Mouse (Mus musculus) mouse trophoblast stem cell (cell line): ENCODE data around the gene Foxj1.

Experiments
- in situ Hi-C, 2 experiments: fragments of 300-500 bp; cut with MseI, MboI; formaldehyde crosslinking; loops; 2 replicates in 1 of 2; 3 replicates in 1 of 2; pipeline ENCODE4 v1.15.1; 2025

The Foxj1 gene

DNA sequence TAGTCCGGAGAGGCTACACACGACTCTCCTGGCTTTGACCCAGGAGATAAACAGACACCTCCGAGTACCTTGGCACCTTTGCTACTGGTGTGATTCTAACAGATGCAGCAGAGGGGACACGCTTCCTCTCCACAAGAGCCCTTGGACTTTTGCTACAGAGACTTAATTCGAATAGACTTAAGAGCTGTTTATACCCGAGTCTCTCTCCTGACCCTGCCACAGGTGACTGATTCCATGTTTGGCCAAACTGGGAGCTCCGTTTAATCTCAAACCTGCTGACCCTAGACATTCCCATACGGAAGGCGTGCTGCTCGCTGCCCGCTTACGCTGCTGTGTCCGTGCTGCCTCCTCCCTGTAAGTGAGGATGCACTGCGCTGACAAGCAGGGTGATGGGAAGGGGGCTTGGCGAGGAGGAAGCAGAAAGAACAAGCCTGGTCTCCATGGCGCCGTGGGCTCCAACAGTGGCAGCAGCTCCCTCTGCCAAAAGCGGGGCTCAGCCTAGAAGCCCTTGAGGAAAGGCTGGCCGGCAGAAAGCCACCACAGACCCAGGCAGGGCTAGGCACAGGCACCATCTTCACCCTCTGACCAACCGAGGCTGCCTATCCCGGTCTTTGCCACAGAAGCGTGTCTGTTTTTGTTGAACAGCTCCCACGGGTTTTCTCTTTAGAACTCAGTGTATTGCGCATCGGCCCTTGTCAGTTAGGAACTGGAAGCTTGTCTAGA, 7.0 kb upstream of the Foxj1 start:
- in situ Hi-C loops: no loop called here

DNA sequence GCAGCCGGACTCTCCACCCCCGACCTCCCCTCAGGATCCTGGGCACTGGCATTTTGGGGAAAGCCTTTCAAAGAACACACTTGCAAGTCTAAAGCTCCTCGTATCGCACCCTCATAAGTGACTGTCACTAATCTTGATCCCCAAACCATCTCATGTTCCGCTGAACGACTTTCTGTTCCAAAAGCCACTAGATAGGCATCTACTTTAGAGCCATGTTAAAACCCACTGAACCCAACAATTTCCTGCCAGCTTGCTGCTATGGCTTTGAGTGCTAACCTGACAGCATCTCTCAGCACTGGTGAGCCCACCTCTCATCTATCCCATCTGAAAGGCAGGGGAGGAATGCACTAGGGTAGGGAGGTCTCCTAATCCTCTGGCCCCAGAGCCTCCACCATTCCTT, 2.3 kb upstream of the Foxj1 start:
- in situ Hi-C loops: no loop called here

DNA sequence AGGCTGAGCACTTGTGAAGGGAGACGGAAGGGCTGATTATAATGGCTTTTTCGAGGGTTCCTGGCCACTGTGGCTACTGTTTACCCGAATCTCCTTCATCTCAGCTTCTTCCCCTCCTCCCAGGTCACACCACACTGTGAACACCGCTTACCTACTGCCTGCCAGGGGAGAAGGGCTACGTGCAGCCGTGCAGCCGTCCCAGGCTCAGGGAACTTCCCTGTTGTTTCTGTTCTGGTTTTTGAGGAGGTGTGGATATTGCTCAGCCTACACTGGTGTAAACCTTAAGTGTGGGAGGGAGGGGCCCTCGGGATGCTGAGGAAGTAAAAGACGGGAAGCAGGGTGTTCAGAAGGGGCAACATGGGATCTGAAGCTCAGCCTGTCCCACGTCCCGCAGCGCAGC, 1.8 kb upstream of the Foxj1 start:
- in situ Hi-C loops: no loop called here

DNA sequence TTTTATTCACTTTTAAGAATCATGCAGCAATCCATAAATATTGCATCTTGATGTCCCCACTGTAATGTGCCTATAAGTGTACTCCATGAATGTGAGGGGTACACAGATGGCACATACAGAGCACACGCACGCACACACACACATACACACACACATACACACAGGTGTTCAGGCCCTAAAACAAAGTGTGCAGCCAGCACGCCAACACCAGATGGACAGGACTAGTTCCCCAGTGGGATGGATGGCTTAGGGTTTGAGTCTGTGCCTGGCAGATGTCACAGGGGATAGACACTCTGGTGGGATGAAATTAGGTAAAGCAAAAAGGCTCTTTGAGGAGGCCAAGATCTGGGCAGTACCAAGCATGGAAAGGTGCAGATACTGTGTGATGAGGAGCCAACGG, 1.2 kb upstream of the Foxj1 start:
- in situ Hi-C loops: no loop called here

DNA sequence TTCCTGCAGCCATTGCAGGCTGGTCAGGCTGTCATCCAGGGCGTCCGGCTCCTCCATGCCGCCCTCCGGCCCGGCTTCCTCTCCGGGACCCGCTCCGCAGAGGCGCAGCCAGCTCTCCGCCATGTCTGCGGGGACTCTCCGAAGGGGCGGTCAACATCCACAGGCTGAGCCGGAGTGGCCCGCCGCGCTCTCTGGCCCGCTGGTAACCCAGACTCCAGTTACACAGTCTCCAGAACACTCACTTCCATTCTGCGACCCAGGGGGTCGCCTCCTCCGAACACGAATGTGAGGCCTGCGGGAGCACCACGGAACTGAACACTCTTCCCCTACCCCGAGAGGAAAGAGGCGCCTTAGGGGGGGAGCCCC, 799 bp downstream of the Foxj1 start:
- in situ Hi-C loops: no loop called here

DNA sequence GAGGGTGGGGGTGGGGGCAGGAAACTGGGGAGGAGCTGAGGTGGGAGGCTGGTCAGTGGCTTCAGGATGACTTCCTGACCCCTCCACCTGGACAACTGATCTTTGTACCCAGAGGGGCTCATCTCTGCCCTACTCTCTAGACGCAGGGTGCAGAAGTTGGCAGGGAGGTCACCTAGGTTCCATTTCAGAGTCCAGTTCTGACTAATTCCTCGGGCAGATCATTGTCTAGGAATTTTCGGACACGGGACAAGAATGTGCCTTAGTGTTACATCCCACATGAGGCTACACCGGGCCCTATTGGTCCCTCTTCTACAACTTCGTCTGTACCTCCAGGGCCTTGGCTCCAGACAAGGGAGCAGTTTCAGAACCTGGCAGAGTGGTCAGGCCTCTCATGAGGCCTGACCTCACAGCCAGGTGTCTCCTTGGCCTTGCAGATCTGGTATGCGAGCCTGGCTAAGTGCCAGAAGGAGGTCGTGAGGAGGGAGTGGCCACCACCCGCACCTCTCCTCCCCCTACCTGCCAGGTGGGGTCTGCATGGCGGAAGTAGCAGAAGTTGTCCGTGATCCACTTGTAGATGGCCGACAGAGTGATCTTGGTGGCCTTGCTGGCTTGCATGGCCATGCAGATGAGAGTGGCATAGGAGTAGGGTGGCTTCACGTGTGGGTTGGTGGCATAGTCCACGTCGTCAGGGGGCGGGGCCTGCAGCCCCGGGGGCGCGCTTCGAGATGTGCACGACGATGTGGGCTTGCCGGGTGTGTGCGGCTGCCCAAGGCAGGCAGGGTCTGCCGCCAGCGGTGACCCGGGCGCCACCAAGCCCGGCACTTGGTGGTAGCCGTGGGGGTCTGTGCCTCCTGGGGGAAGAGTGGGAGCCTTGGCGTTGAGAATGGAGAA, 1.4 kb downstream of the Foxj1 start:
- in situ Hi-C loops: no loop called here

DNA sequence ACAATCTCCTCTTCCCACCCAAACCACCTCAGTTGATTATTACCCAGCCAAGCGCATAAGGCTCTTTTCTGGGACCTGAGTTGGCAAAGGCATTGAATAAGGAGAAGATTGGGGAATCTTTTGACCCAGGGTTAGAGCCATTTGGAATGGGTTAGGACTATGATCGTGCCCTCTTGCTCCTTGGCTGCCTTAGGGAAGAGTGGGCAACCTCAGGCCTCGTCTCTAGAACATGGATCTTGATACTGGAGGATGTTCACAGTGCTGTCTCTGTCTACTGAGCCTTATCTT, 2.3 kb downstream of the Foxj1 start:
- in situ Hi-C loops: no loop called here

DNA sequence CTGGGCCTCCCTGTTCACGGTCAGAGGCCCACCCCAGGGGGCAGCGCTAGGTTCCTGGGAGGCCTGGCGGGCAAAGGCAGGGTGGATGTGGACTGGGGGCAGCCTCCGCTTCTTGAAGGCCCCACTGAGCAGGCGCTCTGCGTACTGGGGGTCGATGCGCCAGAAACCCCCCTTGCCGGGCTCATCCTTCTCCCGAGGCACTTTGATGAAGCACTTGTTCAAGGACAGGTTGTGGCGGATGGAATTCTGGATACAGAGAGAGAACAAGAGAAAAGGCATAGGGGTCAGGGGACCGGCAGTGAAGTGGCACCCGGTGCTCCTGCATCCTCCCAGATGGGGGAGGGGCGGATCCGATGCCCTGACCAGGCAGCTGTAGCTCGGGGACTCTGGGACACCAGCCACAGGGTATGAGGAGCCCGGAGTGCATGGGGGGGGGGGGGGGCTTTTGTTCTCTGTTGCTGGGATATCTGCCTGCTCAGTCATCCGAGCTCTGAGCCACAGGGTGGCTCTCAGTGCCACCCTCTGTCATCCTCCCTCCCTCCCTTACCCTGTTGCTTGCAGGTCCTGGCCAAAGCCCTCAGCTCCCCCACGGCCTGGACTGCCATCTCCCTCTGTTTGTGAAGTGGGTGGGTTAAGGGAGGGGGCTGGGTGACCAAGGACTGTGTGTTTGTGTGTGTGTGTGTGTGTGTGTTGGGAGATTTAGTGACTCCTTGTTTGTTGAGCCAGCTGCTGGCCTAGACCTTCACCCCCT, 2.8 kb downstream of the Foxj1 start:
- in situ Hi-C loops: no loop called here

DNA sequence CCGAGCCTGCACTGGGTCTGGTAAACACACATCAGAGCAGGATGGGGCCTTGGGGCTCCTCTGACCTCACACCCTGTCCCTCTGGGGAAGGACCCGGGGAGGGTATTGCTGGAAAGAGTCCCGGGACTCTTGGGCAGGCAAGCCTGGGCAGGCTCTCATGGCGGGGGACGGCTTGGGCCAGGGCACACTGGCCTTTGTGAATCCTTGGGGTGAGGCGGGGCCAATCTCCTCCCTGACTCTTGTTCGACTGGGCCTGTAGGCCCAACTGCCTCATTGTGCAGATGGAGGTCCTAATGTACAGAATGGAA, 5.0 kb downstream of the Foxj1 start:
- in situ Hi-C loops: no loop called here

DNA sequence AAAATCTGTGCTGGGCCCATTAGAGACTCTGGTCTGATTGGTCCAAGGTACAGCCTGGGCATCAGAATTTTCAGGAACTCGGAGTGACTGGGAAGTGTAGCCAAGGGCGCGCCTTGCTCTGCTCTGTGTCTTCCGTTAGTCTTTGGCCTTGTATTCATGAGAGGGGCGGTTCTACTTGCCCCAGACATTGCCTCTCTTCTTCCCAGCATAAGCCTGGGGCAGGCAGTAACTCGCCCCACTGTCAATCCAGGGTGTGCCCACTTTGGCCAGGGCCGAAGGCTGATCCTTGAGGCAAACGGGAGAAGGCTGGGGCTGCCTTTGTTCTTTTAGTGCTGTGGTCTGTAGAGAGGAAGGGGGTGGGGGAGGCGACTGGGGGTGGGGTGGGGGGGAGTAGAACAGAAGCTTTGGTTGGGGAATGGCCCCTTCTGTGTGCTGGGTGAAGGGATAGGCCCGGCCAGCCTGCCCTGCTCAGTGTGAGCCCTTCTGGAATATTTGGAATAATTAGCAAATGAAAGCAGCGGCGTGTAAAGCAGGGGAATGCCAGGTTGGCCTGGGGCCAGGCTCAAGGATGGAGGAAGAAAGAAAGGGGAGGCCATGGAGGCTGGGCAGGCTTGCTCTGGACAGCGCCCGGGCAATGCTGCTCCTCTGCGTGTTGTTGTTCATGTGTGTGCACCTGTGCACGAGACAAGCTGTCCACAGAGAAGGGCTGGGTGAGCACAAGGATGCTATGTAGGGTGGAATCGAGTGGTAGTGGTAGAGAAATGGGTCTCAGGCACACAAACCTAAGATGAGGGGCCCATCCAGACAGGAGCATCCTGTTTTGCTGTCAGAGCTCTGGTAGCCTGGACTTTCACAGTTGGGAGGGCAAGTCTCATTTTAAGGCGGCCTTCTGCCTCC, 5.6 kb downstream of the Foxj1 start:
- in situ Hi-C loops: loop anchor here in 1 of 2 experiments (10.0 kb wide), 1 partner anchor 115 kb away; no protein-coding TSS in a partner anchor

DNA sequence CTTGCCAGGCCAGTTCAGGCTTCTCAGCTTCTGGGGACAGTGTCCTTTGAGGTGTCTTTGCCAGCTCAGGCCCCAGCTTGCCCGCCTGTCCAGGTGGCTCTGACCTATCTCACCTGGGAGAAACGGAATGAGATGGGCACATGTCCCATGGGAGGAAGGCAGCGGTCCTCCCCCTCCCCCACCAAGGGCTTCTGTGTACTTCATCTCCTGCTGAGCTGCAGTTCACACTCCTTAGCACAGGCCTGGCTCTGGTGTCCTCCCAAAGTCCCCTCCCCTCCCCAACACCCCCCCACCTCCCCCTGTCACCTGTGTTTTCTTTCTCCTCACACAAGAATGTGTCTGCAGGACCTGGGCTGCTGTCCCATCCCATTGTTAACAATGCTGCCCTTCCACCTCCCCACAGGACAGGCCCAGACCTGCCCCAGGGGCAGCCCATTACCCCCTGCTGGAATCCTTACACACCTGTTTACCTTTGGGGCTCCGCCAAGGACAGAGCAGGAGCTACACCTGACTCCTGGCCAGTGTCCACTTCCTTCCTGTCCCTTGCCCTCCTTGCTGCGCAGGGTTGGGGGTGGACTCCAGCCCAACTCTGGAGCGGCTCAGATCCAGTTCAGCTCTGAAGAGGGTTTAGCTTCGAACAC, 8.1 kb downstream of the Foxj1 start:
- in situ Hi-C loops: loop anchor here in 1 of 2 experiments (10.0 kb wide), 1 partner anchor 118 kb away; no protein-coding TSS in a partner anchor

DNA sequence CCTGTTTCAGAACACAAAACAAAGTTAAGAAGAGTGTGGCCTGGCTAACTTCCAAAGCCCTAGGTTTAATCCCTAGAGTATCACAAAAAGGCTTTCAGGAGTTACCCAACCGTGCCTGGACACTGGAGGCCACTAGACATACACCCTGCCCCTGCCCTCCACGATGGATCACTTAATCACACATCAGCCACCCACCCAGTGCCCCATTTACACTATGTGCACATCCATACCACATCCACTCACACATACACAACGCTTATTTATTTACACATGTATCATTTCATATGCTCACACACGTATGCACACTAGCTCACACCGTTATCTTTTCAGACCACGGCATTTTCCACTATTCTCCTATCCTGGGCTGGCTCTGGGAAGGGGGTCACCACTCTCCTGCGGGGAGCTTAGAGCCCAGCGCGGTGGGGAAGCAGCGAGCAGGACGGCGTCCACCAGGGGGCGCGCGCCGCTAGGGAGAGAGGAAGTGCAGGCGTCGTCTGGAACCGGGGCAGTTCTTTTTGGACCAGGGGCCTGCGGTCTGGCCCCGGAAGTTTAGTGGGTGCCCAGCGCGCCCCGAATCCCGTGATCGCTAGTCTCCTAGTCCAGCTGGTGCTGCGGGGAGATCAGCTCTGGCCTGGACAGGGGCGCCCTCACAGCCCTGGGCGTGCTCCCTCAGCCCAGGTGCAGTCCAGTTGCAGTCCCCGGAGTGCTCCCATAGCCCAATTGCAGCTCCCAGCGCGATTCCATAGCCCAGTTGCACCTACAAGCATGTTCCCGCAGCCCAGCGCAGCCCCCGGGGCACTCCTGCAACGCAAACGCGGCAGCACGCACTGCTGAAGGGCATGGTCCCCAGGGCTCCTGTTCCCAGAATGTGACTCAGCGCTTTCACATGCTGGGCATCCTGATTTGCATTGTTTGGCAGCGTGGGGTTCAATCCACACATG, 16.2 kb downstream of the Foxj1 start:
- in situ Hi-C loops: loop anchor here in 1 of 2 experiments (5.0 kb wide), 1 partner anchor 53 kb away; no protein-coding TSS in a partner anchor

DNA sequence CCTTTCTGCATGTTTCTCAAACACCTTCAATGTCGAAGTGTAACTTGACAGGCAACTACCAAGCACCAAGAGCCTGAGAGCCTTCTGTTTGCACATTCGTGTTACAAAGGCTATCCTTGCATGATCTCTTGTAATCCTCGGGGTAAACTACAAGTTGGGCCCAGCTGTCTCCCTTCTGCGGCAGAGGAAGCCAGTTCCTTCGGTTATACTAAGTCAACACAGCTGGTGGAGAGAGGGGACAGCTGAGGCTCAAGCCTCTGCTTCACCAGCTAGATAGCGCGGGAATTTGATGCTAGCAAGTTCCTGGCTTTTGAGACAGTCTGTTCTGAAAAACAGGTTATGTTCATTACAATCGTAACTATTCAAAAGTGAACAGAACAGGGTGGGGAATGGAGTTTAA, 22.8 kb downstream of the Foxj1 start:
- in situ Hi-C loops: loop anchor here in 1 of 2 experiments (5.0 kb wide), 1 partner anchor 140 kb away; no protein-coding TSS in a partner anchor

DNA sequence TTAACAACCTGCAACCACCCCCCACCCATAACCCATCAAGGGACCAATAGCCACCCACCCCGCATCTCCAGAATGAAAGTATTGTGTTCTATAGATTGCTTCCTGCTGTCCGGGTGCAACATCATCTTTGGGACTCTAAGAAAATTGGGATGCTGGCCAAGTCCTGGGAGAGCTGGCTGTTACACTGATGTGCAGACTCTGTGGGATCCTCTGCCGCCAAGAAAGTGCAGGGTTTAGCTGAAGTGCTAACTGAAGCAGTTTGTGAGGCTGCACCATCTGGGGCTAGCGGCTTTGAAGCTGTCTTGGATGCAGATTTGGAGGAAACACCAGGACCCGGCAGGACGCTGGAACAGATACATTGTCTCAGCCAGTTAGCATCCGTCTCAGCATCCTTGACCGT, 24.0 kb downstream of the Foxj1 start:
- in situ Hi-C loops: loop anchor here in 1 of 2 experiments (5.0 kb wide), 1 partner anchor 141 kb away; no protein-coding TSS in a partner anchor

DNA sequence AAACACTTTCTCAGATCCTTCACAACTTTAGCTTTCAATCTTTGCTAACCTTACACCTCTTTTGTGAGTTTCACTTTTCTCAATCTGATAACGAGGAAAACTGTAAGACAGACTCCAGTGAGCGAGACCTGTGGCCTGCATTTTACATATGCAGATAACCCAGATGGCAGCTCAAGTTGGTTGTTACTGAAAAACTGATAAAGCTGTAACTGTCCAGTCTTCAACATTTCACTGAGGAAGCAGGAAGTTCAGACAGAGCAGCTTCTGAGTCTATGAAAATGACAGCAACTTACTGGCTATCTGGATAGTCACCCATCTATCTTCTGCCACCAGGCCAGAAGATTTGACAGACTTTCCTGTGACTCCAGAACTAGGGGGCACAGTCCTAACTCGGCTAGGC, 25.6 kb downstream of the Foxj1 start:
- in situ Hi-C loops: no loop called here

DNA sequence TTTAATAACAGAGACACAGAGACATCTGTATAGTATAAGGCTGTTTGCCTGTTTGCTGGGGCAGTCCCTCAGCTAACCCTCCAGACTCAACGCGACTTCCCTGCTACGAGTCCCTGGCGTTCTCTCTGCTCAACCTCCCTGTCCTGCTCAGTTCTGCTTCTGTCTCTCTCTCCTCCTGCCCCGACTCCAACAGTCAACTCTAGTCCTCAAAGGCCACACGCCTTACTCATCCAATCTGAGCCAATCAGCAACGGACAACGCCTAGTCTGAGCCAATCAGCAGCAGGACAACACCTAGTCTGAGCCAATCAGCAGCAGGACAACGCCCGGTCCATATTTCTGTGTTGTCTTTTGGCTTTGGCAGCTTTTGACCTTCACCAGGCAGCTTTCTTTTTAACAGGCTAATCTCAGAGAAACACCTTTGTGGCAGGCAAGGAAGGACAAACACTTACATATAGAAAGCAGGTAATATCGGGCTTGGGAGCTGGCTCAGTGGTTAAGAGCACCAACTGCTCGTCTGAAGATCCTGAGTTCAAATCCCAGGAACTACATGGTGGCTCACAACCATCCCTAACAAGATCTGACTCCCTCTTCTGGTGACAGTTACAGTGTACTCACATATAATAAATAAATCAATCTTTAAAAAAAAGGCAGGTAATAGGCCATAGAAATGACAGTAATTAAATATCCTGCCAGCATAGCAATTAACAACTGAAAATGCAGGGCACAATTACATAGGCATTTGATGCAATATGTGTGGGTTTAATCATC, 27.3 kb downstream of the Foxj1 start:
- in situ Hi-C loops: no loop called here

DNA sequence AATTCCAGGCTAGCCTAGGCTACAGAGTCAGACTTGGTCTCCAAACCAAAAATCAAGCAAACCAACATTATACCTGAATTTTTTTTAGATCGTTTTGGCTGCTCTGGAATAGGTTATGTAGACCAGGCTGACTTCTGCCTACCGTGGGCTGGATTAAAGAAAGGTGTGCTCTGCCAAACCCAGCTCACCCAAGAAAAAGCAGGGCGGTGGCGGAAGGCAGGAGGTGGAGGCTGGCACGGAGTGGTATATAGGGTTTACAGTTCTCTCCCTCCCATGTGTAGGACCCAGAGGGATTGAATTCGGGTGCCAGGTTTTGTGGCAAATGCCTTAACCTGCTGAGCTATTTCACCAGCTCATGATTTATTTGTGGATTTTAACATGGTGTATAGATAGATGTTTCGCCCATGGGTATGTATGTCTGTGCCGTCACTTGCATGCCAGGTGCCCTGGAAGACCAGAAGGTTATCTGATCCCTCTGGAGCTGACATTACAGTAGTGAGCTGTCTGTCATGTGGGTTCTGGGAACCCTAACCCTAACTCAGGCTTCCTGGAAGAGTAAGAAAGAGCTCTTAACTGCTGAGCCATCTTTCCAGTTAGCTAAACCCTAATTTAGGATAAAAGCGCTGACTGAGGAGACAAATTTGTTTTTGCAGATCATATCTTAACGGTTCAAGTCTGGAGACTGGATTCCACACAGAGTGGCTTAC, 28.0 kb downstream of the Foxj1 start, which contains the start of gene Exoc7:
TSS of gene Exoc7 (minus strand) at position 215 of the 707 bp plus-strand sequence.
- in situ Hi-C loops: no loop called here
